Mouse (Mus musculus): ENCODE data around the gene Ccr10.
"Not testable (repeated sequence)": the region's sequence is repeated elsewhere in the genome, so short reads cannot be mapped to it uniquely, and the experiment has no call there.

Gene Ccr10

DNA sequence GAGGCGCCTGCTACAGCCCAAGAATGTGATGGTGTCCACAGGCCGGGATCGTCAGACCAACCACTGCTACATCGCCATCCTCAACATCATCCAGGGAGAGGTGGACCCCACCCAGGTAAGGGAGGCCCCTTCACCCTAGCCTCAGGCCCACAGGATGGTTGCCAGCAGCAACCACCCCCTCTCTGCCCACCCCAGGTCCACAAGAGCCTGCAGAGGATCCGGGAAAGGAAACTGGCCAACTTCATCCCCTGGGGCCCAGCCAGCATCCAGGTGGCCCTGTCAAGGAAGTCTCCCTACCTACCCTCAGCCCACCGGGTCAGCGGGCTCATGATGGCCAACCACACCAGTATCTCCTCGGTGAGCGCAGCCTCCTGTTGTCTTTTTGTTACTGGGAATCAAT lies 50.2 kb downstream of the Ccr10 start:
- not testable (repeated sequence) for DNase-seq (ENCODE audit: low spot score)

DNA sequence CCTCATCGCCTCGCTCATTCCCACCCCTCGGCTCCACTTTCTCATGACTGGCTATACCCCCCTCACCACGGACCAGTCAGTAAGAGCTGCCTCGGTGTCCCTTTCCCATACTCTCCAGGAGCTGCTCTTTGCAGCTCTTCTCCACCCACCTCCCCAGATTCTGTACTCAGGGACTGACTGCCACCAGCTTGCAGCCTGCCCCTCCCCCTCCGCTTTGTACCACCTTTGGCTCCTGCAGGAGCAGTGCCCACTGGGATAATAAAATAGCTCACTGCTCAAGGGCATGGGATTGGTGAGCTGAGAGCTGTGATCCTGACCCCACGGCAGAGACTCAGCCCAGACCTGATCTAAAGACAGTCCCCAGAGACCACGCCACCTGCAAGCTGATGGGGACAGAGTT lies 50.7 kb downstream of the Ccr10 start:
- DNase-seq (ENCODE audit: low spot score): not testable (repeated sequence)

Data from spleen, adult 12 weeks (tissue).